Mouse (Mus musculus) macrophage (primary cell): Measurements from ENCODE around the gene Rmnd5b. TPM values are rescaled to one million over a fixed set of nuclear protein-coding genes. Genes with fewer than 3 reads are reported as not detected.
"Not testable (repeated sequence)": the region's sequence is repeated elsewhere in the genome, so short reads cannot be mapped to it uniquely, and the experiment has no call there.

Source experiments
- H3K27ac ChIP-seq: fragments of 350-480 bp; formaldehyde crosslinking; 2 replicates; pipeline ENCODE4 v1.9.0; 2021
- H3K36me3 ChIP-seq: fragments of 350-480 bp; formaldehyde crosslinking; 2 replicates; pipeline ENCODE4 v1.9.0; 2021; ENCODE audit errors: inconsistent target
- H3K4me3 ChIP-seq: fragments of 350-480 bp; formaldehyde crosslinking; 2 replicates; pipeline ENCODE4 v1.9.0; 2021; ENCODE audit errors: inconsistent target
- H3K79me2 ChIP-seq: fragments of 350-480 bp; formaldehyde crosslinking; 2 replicates; pipeline ENCODE4 v1.9.0; 2021; ENCODE audit errors: inconsistent target
- WGBS: methylation state at CpG from one replicate; pipeline ENCODE4 v1.1.7; 2026; ENCODE audit warnings: inconsistent platforms; ENCODE audit not compliant: missing documents; 5-methylcytosine and 5-hydroxymethylcytosine counted together
- polyA plus RNA-seq: library from polyadenylated mRNA; stranded (reverse); fragments of 250-400 nt; gene quantifications from 3 replicates; pipeline ENCODE4 v1.2.4, GENCODE M21; 2018; ENCODE audit warnings: inconsistent platforms

Rmnd5b gene
- polyA plus RNA-seq, 1 experiment from 2014 or later = 15.5 TPM

GRCm38 (mm10) chr11:51622971-51623491 lies 12.7 kb downstream of the Rmnd5b start:
- WGBS = 89% methylated on average over 5 of the region's 7 CpGs
- peaks cover 53% of the 10 kb centered on the region for H3K36me3 ChIP-seq

GRCm38 (mm10) chr11:51621776-51622175 lies 13.9 kb downstream of the Rmnd5b start:
- WGBS = 84% methylated on average over 2 of the region's 2 CpGs
- Histone ChIP-seq H3K27ac (no peak overlapping the region), H3K4me3 (no peak overlapping the region), H3K79me2 (peaks cover 27% of the 10 kb centered on the region), H3K36me3 (peaks cover 41% of the 10 kb centered on the region)

More at GRCm38 (mm10) chr11:51622971-51623491, 12.7 kb downstream of the Rmnd5b start:
- no peak overlapping the region for H3K4me3 ChIP-seq
- H3K79me2 ChIP-seq = peaks cover 27% of the 10 kb centered on the region
- no peak overlapping the region for H3K27ac ChIP-seq

GRCm38 (mm10) chr11:51620084-51620483 lies 15.6 kb downstream of the Rmnd5b start:
- WGBS = 3% methylated on average over 11 of the region's 11 CpGs
- peaks cover 27% of the 10 kb centered on the region for H3K79me2 ChIP-seq
- H3K4me3 ChIP-seq = peak overlapping the region; percentile 59
- peaks cover 27% of the 10 kb centered on the region for H3K36me3 ChIP-seq
- H3K27ac ChIP-seq = peak overlapping the region; percentile 7; the same call in 1 of the 2 replicates

- peak within 1 kb of the TSS; percentile 54 for H3K27ac ChIP-seq
- peaks cover 21% of the 10 kb centered on the region for H3K36me3 ChIP-seq
- H3K79me2 ChIP-seq = peaks cover 27% of the 10 kb centered on the region
- peak within 1 kb of the TSS; percentile 59 for H3K4me3 ChIP-seq
- under 1% methylated on average over 51 of the region's 51 CpGs for WGBS
These were observed 16.2 kb downstream of the Rmnd5b start, which contains the start of gene Nhp2 for GRCm38 (mm10) chr11:51619409-51620060. Gene Nhp2 (plus strand): TSS chr11:51619735.

- H3K79me2 ChIP-seq = peaks cover 27% of the 10 kb centered on the region
- WGBS = 42% methylated on average over 5 of the region's 8 CpGs
- H3K27ac ChIP-seq = peak overlapping the region; percentile 54
These were observed 16.7 kb downstream of the Rmnd5b start for GRCm38 (mm10) chr11:51618894-51619408.

GRCm38 (mm10) chr11:51617693-51618092 lies 18.0 kb downstream of the Rmnd5b start:
- Histone ChIP-seq H3K4me3 (no peak overlapping the region), H3K27ac (no peak overlapping the region), H3K79me2 (peaks cover 27% of the 10 kb centered on the region), H3K36me3 (peaks cover 3% of the 10 kb centered on the region)
- 3% methylated on average over 4 of the region's 4 CpGs for WGBS

More at GRCm38 (mm10) chr11:51618894-51619408, 16.7 kb downstream of the Rmnd5b start:
- Histone ChIP-seq H3K36me3 (peaks cover 16% of the 10 kb centered on the region), H3K4me3 (peak overlapping the region; percentile 59)

GRCm38 (mm10) chr11:51616113-51616512 lies 19.6 kb downstream of the Rmnd5b start:
- no CpG with 5 or more reads among the region's 7 CpGs for WGBS

GRCm38 (mm10) chr11:51615601-51616000 lies 20.1 kb downstream of the Rmnd5b start:
- Histone ChIP-seq H3K4me3 (peak overlapping the region; percentile 36), H3K36me3 (no peaks in the 10 kb centered on the region), H3K27ac (peak overlapping the region; percentile 83), H3K79me2 (peaks cover 6% of the 10 kb centered on the region)
- WGBS = 2% methylated on average over 13 of the region's 14 CpGs

More at GRCm38 (mm10) chr11:51616113-51616512, 19.6 kb downstream of the Rmnd5b start:
- not testable (repeated sequence) for H3K4me3 ChIP-seq, H3K36me3 ChIP-seq
- Histone ChIP-seq H3K79me2 (peaks cover 11% of the 10 kb centered on the region), H3K27ac (peak overlapping the region; percentile 83)

- Histone ChIP-seq H3K79me2 (peaks cover 1% of the 10 kb centered on the region), H3K36me3 (no peaks in the 10 kb centered on the region), H3K4me3 (peak overlapping the region; percentile 36), H3K27ac (peak overlapping the region; percentile 83)
- 30% methylated on average over 6 of the region's 7 CpGs for WGBS
These were observed 20.6 kb downstream of the Rmnd5b start for GRCm38 (mm10) chr11:51615129-51615528.

GRCm38 (mm10) chr11:51614256-51614655 lies 21.4 kb downstream of the Rmnd5b start:
- Histone ChIP-seq H3K36me3 (no peaks in the 10 kb centered on the region), H3K27ac (no peak overlapping the region), H3K79me2 (no peaks in the 10 kb centered on the region), H3K4me3 (no peak overlapping the region)
- 92% methylated on average over 8 of the region's 8 CpGs for WGBS

- H3K4me3 ChIP-seq, H3K36me3 ChIP-seq, H3K79me2 ChIP-seq, H3K27ac ChIP-seq: not testable (repeated sequence)
- 64% methylated on average over 4 of the region's 5 CpGs for WGBS
These were observed 25.8 kb downstream of the Rmnd5b start for GRCm38 (mm10) chr11:51609940-51610339.

GRCm38 (mm10) chr11:51609266-51609909 lies 26.3 kb downstream of the Rmnd5b start:
- Histone ChIP-seq H3K4me3 (no peak overlapping the region), H3K79me2 (peaks cover 15% of the 10 kb centered on the region), H3K27ac (no peak overlapping the region), H3K36me3 (peaks cover 7% of the 10 kb centered on the region)
- 86% methylated on average over 3 of the region's 3 CpGs for WGBS

- peak overlapping the region; percentile 70 for H3K27ac ChIP-seq
- WGBS = 14% methylated on average over 15 of the region's 15 CpGs
These were observed 28.5 kb downstream of the Rmnd5b start for GRCm38 (mm10) chr11:51607096-51607738.

GRCm38 (mm10) chr11:51606447-51607095 lies 29.1 kb downstream of the Rmnd5b start, which contains the start of gene Hnrnpab:
Gene Hnrnpab (minus strand): TSS chr11:51606847.
- Histone ChIP-seq H3K79me2 (peaks cover 43% of the 10 kb centered on the region), H3K4me3 (peak within 1 kb of the TSS; percentile 61), H3K36me3 (peaks cover 35% of the 10 kb centered on the region), H3K27ac (peak within 1 kb of the TSS; percentile 70)
- 1% methylated on average over 84 of the region's 91 CpGs for WGBS

More at GRCm38 (mm10) chr11:51607096-51607738, 28.5 kb downstream of the Rmnd5b start:
- H3K79me2 ChIP-seq = peaks cover 36% of the 10 kb centered on the region
- H3K4me3 ChIP-seq = peak overlapping the region; percentile 48
- H3K36me3 ChIP-seq = peaks cover 29% of the 10 kb centered on the region
